14 mouse cellular contexts compared by ENCODE assay signal in genomic region chr16:27384893-27385603, GRCm38 (mm10). TPM values are rescaled to one million over a fixed set of nuclear protein-coding genes. Genes with fewer than 3 reads are reported as not detected.
DNase-seq lines count a peak whose midpoint lies in the region; ATAC-seq and TF ChIP-seq lines count a peak whose summit lies in the region.
"Had no signal": no experiment of that assay in that cellular context is flagged by ENCODE, and none has a peak within 500 bp of the region (broad histone marks: within the 10 kb centered on the region; RNA-seq: fewer than 3 reads in every experiment).

No protein-coding gene starts in this region.

- peak; percentile 21 to 59 for DNase-seq in frontal cortex, adult 2 months (ENCODE audit: extremely low spot score in 1 of 2, low spot score in 1 of 2)
- DNase-seq in frontal cortex, postnatal 25 days (ENCODE audit: low spot score in 2 of 2) = no peak
- peak; percentile 37 for DNase-seq in midbrain, postnatal 0 days (ENCODE audit: low spot score)
- DNase-seq in skeletal muscle tissue, adult 2 months (ENCODE audit: low read depth, low spot score) = peak; percentile 36
- no peak for DNase-seq in embryo, embryonic 10.5 days (ENCODE audit: low spot score)
- no peak for DNase-seq in gastrocnemius, postnatal 36 days
- DNase-seq: kidney, postnatal 25 days had no signal

- H3K36me3 ChIP-seq in midbrain, postnatal 0 days (ENCODE audit: insufficient read depth, low read length) = no peaks in the 10 kb centered on the region
- no peaks in the 10 kb centered on the region for H3K36me3 ChIP-seq in midbrain, embryonic 16.5 days (ENCODE audit: control insufficient read depth, insufficient read depth, low read length)
- H3K36me3 ChIP-seq: heart, embryonic 10.5 days; lung, embryonic 15.5 days; midbrain, embryonic 10.5 days; neural tube, embryonic 13.5 days had no signal

- no peaks in the 10 kb centered on the region for H3K9me3 ChIP-seq in midbrain, postnatal 0 days (ENCODE audit: low read length)
- H3K9me3 ChIP-seq in midbrain, embryonic 16.5 days (replicated peaks; ENCODE audit: control insufficient read depth, low read length, poor library complexity, severe bottlenecking) = no peaks in the 10 kb centered on the region
- H3K9me3 ChIP-seq: heart, embryonic 10.5 days; lung, embryonic 15.5 days; midbrain, embryonic 10.5 days; neural tube, embryonic 13.5 days had no signal

- intact Hi-C loops in gastrocnemius, postnatal 36 days (cut with DNase I) = loop anchor here (10.0 kb wide), 1 partner anchor 50 kb away; no protein-coding TSS in a partner anchor

- no peak overlapping the region for H3K27ac ChIP-seq in midbrain, postnatal 0 days (ENCODE audit: low read depth, low read length)
- H3K27ac ChIP-seq in midbrain, embryonic 16.5 days (ENCODE audit: low read length) = no peak overlapping the region
- H3K27ac ChIP-seq in cortical plate, adult 2 months (ENCODE audit: insufficient read depth, low read length) = peak overlapping the region; percentile 62; the same call in 1 of the 2 replicates
- H3K27ac ChIP-seq: heart, embryonic 10.5 days; lung, embryonic 15.5 days; midbrain, embryonic 10.5 days; neural tube, embryonic 13.5 days had no signal

- no peak for TF ChIP-seq CTCF in midbrain, postnatal 0 days (IDR thresholded peaks at IDR 0.05)
- TF ChIP-seq CTCF in cortical plate, adult 2 months (IDR thresholded peaks at IDR 0.05; ENCODE audit: extremely low read depth, insufficient read depth, low read length) = no peak

- no peak for ATAC-seq in midbrain, postnatal 0 days (ENCODE audit: low FRiP score)
- ATAC-seq in midbrain, embryonic 16.5 days = no peak

- peaks cover 1% of the 10 kb centered on the region; the same call in 1 of the 2 replicates for H3K4me1 ChIP-seq in midbrain, postnatal 0 days (ENCODE audit: insufficient read depth, low read length)
- H3K4me1 ChIP-seq in midbrain, embryonic 16.5 days (ENCODE audit: control insufficient read depth, insufficient read depth, low read length) = peaks cover 9% of the 10 kb centered on the region
- peaks cover 7% of the 10 kb centered on the region; the same call in 1 of the 2 replicates for H3K4me1 ChIP-seq in cortical plate, adult 2 months (ENCODE audit: control insufficient read depth, insufficient read depth, low read length)

- H3K4me2 ChIP-seq in midbrain, postnatal 0 days (ENCODE audit: low read depth, low read length, poor library complexity, severe bottlenecking) = no peak overlapping the region
- H3K4me2 ChIP-seq in midbrain, embryonic 16.5 days (ENCODE audit: low read length) = no peak overlapping the region
- H3K4me2 ChIP-seq: lung, embryonic 15.5 days; neural tube, embryonic 13.5 days had no signal

- H3K27me3 ChIP-seq in midbrain, postnatal 0 days (ENCODE audit: insufficient read depth, low read length) = no peaks in the 10 kb centered on the region
- H3K27me3 ChIP-seq in midbrain, embryonic 16.5 days (ENCODE audit: control insufficient read depth, insufficient read depth, low read depth, low read length) = no peaks in the 10 kb centered on the region
- H3K27me3 ChIP-seq: lung, embryonic 15.5 days; neural tube, embryonic 13.5 days had no signal

- 64% methylated on average over 4 of the region's 4 CpGs for WGBS in midbrain, postnatal 0 days
- WGBS in midbrain, embryonic 16.5 days = 66% methylated on average over 4 of the region's 4 CpGs

- H3K9ac ChIP-seq in midbrain, postnatal 0 days (replicated peaks; ENCODE audit: low read length, poor library complexity, severe bottlenecking) = no peak overlapping the region
- H3K9ac ChIP-seq in midbrain, embryonic 16.5 days (ENCODE audit: low read depth, low read length) = no peak overlapping the region
- H3K9ac ChIP-seq: lung, embryonic 15.5 days; neural tube, embryonic 13.5 days had no signal

- H3K4me3 ChIP-seq in midbrain, postnatal 0 days (ENCODE audit: low read depth, low read length) = no peak overlapping the region
- no peak overlapping the region for H3K4me3 ChIP-seq in midbrain, embryonic 16.5 days (ENCODE audit: low read depth, low read length)
- no peak overlapping the region for H3K4me3 ChIP-seq in cortical plate, adult 2 months (ENCODE audit: insufficient read depth, low read length)
- H3K4me3 ChIP-seq: heart, embryonic 10.5 days; lung, embryonic 15.5 days; midbrain, embryonic 10.5 days; neural tube, embryonic 13.5 days had no signal

- no peak for TF ChIP-seq POLR2A in cortical plate, adult 2 months (IDR thresholded peaks at IDR 0.05; ENCODE audit: extremely low read depth, insufficient read depth, low read length)

RNA-seq across cellular contexts. Expression of gene Ccdc50, which starts 3.6 kb away (rescaled TPM):
- polyA plus RNA-seq in frontal cortex, adult 2 months (2012; rRNA removed) = 27.3 and 30.5 TPM in 2 replicates
- total RNA-seq in midbrain, postnatal 0 days (2014; rRNA removed) = 59.7 and 85.4 TPM in 2 replicates
- 27.0 and 29.4 TPM in 2 replicates for polyA plus RNA-seq in midbrain, postnatal 0 days (2015; fragmentation: Nextera tagmentation; extraction: Ambion mirVana)
- polyA plus RNA-seq in midbrain, embryonic 16.5 days (2015; fragmentation: Nextera tagmentation; extraction: Ambion mirVana) = 42.3 and 45.4 TPM in 2 replicates
- polyA plus RNA-seq in cortical plate, adult 2 months (2012; rRNA removed) = 24.1 and 25.1 TPM in 2 replicates
- 10 to 100 TPM; 61.8 to 70.7 TPM for total RNA-seq in gastrocnemius, postnatal 36 days (2021)

RNA-seq across cellular contexts. Expression of gene Uts2b, which starts 15.0 kb away (rescaled TPM):
- polyA plus RNA-seq in frontal cortex, adult 2 months (2012; rRNA removed) = not detected in 2 replicates
- total RNA-seq in midbrain, postnatal 0 days (2014; rRNA removed) = 0.33 and 1.5 TPM in 2 replicates
- 0.21 TPM in 1 of 2 replicates, not detected in the other for polyA plus RNA-seq in midbrain, postnatal 0 days (2015; fragmentation: Nextera tagmentation; extraction: Ambion mirVana)
- 0.52 and 0.60 TPM in 2 replicates for polyA plus RNA-seq in midbrain, embryonic 16.5 days (2015; fragmentation: Nextera tagmentation; extraction: Ambion mirVana)
- not detected in 2 replicates for polyA plus RNA-seq in cortical plate, adult 2 months (2012; rRNA removed)
- total RNA-seq in gastrocnemius, postnatal 36 days (2021) = not detected
- polyA plus RNA-seq: midbrain, embryonic 10.5 days; small intestine, adult 2 months had no signal

Comparison
In these comparisons a context has a peak if more than half of its experiments do, and no peak if none do; other contexts are left out.
1. DNase-seq: peak in frontal cortex, adult 2 months (2 of 2), midbrain, postnatal 0 days (single experiment) and skeletal muscle tissue, adult 2 months (single experiment); none in frontal cortex, postnatal 25 days (0 of 2), embryo, embryonic 10.5 days (single experiment) and gastrocnemius, postnatal 36 days (0 of 2).